Mouse (Mus musculus) C3H10T1/2 (cell line): ENCODE data around the gene Ror2. TPM values are rescaled to one million over a fixed set of nuclear protein-coding genes. Genes with fewer than 3 reads are reported as not detected.

ENCODE experiments used
- polyA plus RNA-seq, 2 experiments: library from polyadenylated mRNA; unstranded; fragments of >200 nt; fragmentation: generic; extraction: Trizol; gene quantifications; one replicate each; pipeline ENCODE4 v1.2.1; 2012; ENCODE audit warnings: missing spikeins in 2 of 2

Gene Ror2
- 1 to 10 TPM; 2.5 to 6.5 TPM for polyA plus RNA-seq

GRCm38 (mm10) chr13:53285756-53286361 lies at the start of gene Ror2:
Ror2 (minus strand) TSS chr13:53286124.

Other genes starting within 250 kb of the Ror2 start
- gene Sptlc1, start 91.3 kb upstream of the Ror2 start, polyA plus RNA-seq, result 10 to 100 TPM in 1 of 2 experiments, 1 to 10 TPM in 1; 4.7 to 18.3 TPM
- gene Msx2, start 186.9 kb upstream of the Ror2 start, polyA plus RNA-seq, result 1 to 10 TPM in 1 of 2 experiments, under 1 TPM in 1; 0.79 to 1.6 TPM